Mouse (Mus musculus) yolk sac, embryonic 10.5 days (tissue): ENCODE data around the gene Kdm1b.
A peak's percentile ranks its signal among the peaks of the same experiment; 100 is the strongest.

Experiments used
- DNase-seq: peaks from one replicate; pipeline ENCODE4 v3.0.0-alpha.2; 2017; ENCODE audit warnings: low spot score

The Kdm1b gene

GRCm38 (mm10) chr13:47062756-47063155, 19.5 kb downstream of the Kdm1b start:
- no peak for DNase-seq

- DNase-seq, result no peak
These were observed 20.9 kb downstream of the Kdm1b start for GRCm38 (mm10) chr13:47063985-47064760.

GRCm38 (mm10) chr13:47066516-47066915, 23.2 kb downstream of the Kdm1b start:
- DNase-seq, result no peak

GRCm38 (mm10) chr13:47067001-47067400, 23.7 kb downstream of the Kdm1b start:
- no peak for DNase-seq

GRCm38 (mm10) chr13:47070329-47071080, 27.2 kb downstream of the Kdm1b start:
- DNase-seq, result no peak

- DNase-seq, result no peak
These were observed 28.6 kb downstream of the Kdm1b start for GRCm38 (mm10) chr13:47071871-47072270.

- no peak for DNase-seq
These were observed 29.2 kb downstream of the Kdm1b start for GRCm38 (mm10) chr13:47072484-47072883.

GRCm38 (mm10) chr13:47076156-47076555, 32.9 kb downstream of the Kdm1b start:
- DNase-seq, result no peak

- DNase-seq, result peak; percentile 45
These were observed 34.1 kb downstream of the Kdm1b start for GRCm38 (mm10) chr13:47077367-47077766.

- DNase-seq, result no peak
These were observed 35.5 kb downstream of the Kdm1b start for GRCm38 (mm10) chr13:47078799-47079198.

GRCm38 (mm10) chr13:47080905-47081505, 37.7 kb downstream of the Kdm1b start:
- DNase-seq, result no peak

- no peak for DNase-seq
These were observed 45.1 kb downstream of the Kdm1b start for GRCm38 (mm10) chr13:47088433-47088832.

GRCm38 (mm10) chr13:47089271-47089670, 46.0 kb downstream of the Kdm1b start:
- DNase-seq, result no peak

GRCm38 (mm10) chr13:47093791-47094190, 50.5 kb downstream of the Kdm1b start:
- no peak for DNase-seq

GRCm38 (mm10) chr13:47096591-47096990, 53.3 kb downstream of the Kdm1b start:
- DNase-seq, result no peak

GRCm38 (mm10) chr13:47099265-47099664, 56.0 kb downstream of the Kdm1b start:
- no peak for DNase-seq

GRCm38 (mm10) chr13:47100587-47100986, 57.3 kb downstream of the Kdm1b start:
- DNase-seq, result no peak

GRCm38 (mm10) chr13:47104146-47104545, 60.8 kb downstream of the Kdm1b start:
- peak; percentile 9 for DNase-seq

- DNase-seq, result peak; percentile 59
These were observed 61.7 kb downstream of the Kdm1b start for GRCm38 (mm10) chr13:47104856-47105541.

GRCm38 (mm10) chr13:47105711-47106579, 62.6 kb downstream of the Kdm1b start, which contains the start of gene Dek:
Dek (minus strand) TSS chr13:47106201.
- peak; percentile 94 for DNase-seq

- no peak for DNase-seq
These were observed 63.2 kb downstream of the Kdm1b start for GRCm38 (mm10) chr13:47106580-47106888.
